Mouse (Mus musculus) spleen, adult 2 months (tissue): ENCODE measurements around the gene Tmem88b.

Experiments used
- CTCF ChIP-seq: fragments of 200-500 bp; IDR thresholded peaks from 2 replicates; pipeline ENCODE4 v1.5.1; 2011; ENCODE audit warnings: mild to moderate bottlenecking, inconsistent platforms; ENCODE audit not compliant: insufficient read depth, insufficient read length, insufficient replicate concordance; ENCODE audit errors: extremely low read depth
- POLR2A ChIP-seq: fragments of 200-500 bp; IDR thresholded peaks from 2 replicates; pipeline ENCODE4 v1.6.1; 2011; ENCODE audit warnings: low read depth, low read length, inconsistent platforms

GRCm38 (mm10) chr4:155791240-155791933, 5.7 kb upstream of the Tmem88b start:
- TF ChIP-seq CTCF = no peak
- no peak for TF ChIP-seq POLR2A
